Mouse (Mus musculus): Measurements from ENCODE around the gene Serpinb9e.

DNA sequence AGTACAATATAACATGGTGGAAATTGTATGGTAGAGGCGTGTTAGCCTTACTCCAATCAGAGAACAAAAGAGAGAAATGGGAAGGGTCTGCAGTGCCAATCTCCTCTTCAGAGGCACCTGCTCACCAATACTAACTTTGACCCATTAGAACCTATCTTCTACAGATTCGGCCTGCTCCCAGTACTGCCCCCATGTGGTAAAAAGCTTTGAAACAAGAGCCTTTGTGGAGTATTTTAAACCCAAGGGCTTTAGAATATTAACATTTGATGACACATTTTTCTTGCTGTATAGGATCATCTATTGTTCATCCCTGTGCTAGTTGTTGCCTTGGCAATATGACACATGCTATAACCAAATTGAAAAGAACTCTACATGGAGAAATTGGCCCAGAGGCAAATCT, 49.7 kb upstream of the Serpinb9e start:
- TF ChIP-seq CTCF (IDR thresholded peaks at IDR 0.05; ENCODE audit: borderline replicate concordance, extremely low read depth, insufficient read depth, insufficient read length) (no peak), POLR2A (IDR thresholded peaks at IDR 0.05; ENCODE audit: borderline replicate concordance, extremely low read depth, insufficient read depth, insufficient read length, poor library complexity, severe bottlenecking) (no peak)

Data from brain, embryonic 14.5 days (tissue).